Mouse (Mus musculus): ENCODE results near the gene Sh3gl2. TPM values are rescaled to one million over a fixed set of nuclear protein-coding genes. Genes with fewer than 3 reads are reported as not detected.

Sh3gl2 gene
- polyA plus RNA-seq, 1 experiment from 2014 or later, result 0.60 TPM

GRCm38 (mm10) chr4:85432786-85433185 is 227.9 kb downstream of the Sh3gl2 start:
- Histone ChIP-seq H3K27ac (no peak overlapping the region), H3K36me3 (no peaks in the 10 kb centered on the region), H3K9me3 (replicated peaks) (no peaks in the 10 kb centered on the region), H3K4me3 (no peak overlapping the region), H3K4me1 (replicated peaks) (no peaks in the 10 kb centered on the region), H3K4me2 (no peak overlapping the region), H3K27me3 (no peaks in the 10 kb centered on the region), H3K9ac (no peak overlapping the region)
- ATAC-seq (replicated peaks; ENCODE audit: insufficient number of reproducible peaks, insufficient read depth, low FRiP score, low read depth), result no peak
- WGBS, result 77% methylated on average over 4 of the region's 4 CpGs

GRCm38 (mm10) chr4:85434734-85435133 is 229.8 kb downstream of the Sh3gl2 start:
- Histone ChIP-seq H3K36me3 (no peaks in the 10 kb centered on the region), H3K9ac (no peak overlapping the region), H3K27me3 (no peaks in the 10 kb centered on the region), H3K27ac (no peak overlapping the region), H3K4me1 (replicated peaks) (no peaks in the 10 kb centered on the region), H3K4me2 (no peak overlapping the region), H3K9me3 (replicated peaks) (no peaks in the 10 kb centered on the region), H3K4me3 (no peak overlapping the region)
- ATAC-seq (replicated peaks; ENCODE audit: insufficient number of reproducible peaks, insufficient read depth, low FRiP score, low read depth), result no peak
- 31% methylated on average over 8 of the region's 8 CpGs for WGBS

DNA sequence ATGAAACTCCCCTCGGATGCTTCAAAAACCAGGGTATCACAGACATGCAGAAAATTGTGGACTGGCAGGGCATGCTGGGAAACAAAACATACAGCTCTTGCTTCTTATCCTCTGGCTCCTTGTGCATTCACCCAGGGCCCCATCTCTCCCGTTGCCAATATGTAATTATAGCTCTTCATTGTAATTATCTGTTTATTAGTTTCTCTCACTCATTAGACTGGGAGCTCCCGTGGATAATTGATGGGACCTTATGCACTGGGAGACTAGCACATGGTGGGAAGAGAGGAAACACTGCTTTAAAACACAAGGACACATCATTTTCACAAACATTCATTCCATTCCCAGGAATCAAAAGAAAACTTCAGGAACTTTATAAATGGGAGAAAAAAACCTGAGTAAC is 233.9 kb downstream of the Sh3gl2 start:
- Histone ChIP-seq H3K36me3 (no peaks in the 10 kb centered on the region), H3K9ac (no peak overlapping the region), H3K27ac (no peak overlapping the region), H3K9me3 (replicated peaks) (no peaks in the 10 kb centered on the region), H3K27me3 (no peaks in the 10 kb centered on the region), H3K4me3 (no peak overlapping the region), H3K4me1 (replicated peaks) (no peaks in the 10 kb centered on the region), H3K4me2 (no peak overlapping the region)
- no peak for ATAC-seq (replicated peaks; ENCODE audit: insufficient number of reproducible peaks, insufficient read depth, low FRiP score, low read depth)
- WGBS, result 54% methylated on average over 3 of the region's 3 CpGs

- 91% methylated on average over 6 of the region's 6 CpGs for WGBS
- H3K4me2 ChIP-seq, result no peak overlapping the region
- H3K4me3 ChIP-seq, result no peak overlapping the region
- H3K27ac ChIP-seq, result no peak overlapping the region
- no peaks in the 10 kb centered on the region for H3K36me3 ChIP-seq
- H3K9me3 ChIP-seq (replicated peaks), result no peaks in the 10 kb centered on the region
- no peaks in the 10 kb centered on the region for H3K4me1 ChIP-seq (replicated peaks)
- no peak for ATAC-seq (replicated peaks; ENCODE audit: insufficient number of reproducible peaks, insufficient read depth, low FRiP score, low read depth)
- no peaks in the 10 kb centered on the region for H3K27me3 ChIP-seq
- H3K9ac ChIP-seq, result no peak overlapping the region
These were observed 278.7 kb downstream of the Sh3gl2 start for GRCm38 (mm10) chr4:85483586-85483985.

DNA sequence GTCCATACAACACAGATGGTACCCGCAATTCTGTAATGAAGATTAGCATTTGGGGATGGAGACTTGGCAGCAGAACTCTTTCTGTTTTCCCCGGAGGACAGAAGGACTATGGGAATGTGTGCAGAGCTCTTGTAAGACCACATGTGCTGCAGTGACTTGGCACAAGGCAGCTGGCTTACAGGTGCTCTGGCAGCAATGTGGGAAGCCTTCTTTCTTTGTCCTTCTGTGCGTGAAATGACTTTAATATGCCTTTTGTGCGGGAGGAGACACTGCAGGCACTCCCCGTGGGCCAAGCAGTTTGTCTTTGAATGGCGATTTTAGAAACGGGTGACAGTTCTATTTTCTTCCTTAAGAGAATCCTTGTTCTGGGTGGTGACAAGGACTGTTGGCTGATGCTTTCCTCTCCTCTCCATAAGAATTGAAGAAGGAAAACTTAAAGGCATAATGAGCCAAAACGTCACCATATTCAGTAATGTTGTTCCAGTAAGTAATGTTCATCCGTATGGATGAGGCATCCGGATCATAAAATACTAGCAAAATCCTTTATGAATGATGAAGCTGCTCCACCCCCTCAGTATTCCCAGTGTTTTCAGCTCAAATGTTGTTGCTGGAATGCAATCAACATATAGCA is 281.5 kb downstream of the Sh3gl2 start:
- Histone ChIP-seq H3K27me3 (no peaks in the 10 kb centered on the region), H3K4me1 (replicated peaks) (no peaks in the 10 kb centered on the region), H3K4me2 (no peak overlapping the region), H3K27ac (no peak overlapping the region), H3K9ac (no peak overlapping the region), H3K4me3 (no peak overlapping the region), H3K36me3 (no peaks in the 10 kb centered on the region), H3K9me3 (replicated peaks) (no peaks in the 10 kb centered on the region)
- 77% methylated on average over 10 of the region's 10 CpGs for WGBS
- no peak for ATAC-seq (replicated peaks; ENCODE audit: insufficient number of reproducible peaks, insufficient read depth, low FRiP score, low read depth)

DNA sequence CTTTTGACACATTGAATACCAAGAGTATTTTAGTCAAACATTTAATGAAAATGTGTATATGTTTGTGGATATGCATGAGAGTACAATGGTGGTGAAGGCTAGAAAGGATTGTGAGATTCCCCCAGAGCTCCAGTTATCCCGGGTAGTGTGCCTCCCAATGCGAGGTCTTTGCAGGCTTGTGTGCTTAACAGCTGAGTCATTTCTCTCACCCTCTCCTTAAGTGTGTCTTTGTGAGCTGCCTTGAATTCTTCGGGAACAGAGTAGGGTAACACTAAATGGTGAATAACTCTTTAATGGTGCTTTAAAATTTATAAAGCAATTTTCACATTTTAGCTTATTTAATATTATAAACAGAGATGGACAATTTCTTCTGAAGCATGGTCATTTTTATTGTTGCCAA is 300.8 kb downstream of the Sh3gl2 start:
- ATAC-seq (replicated peaks; ENCODE audit: insufficient number of reproducible peaks, insufficient read depth, low FRiP score, low read depth), result no peak

DNA sequence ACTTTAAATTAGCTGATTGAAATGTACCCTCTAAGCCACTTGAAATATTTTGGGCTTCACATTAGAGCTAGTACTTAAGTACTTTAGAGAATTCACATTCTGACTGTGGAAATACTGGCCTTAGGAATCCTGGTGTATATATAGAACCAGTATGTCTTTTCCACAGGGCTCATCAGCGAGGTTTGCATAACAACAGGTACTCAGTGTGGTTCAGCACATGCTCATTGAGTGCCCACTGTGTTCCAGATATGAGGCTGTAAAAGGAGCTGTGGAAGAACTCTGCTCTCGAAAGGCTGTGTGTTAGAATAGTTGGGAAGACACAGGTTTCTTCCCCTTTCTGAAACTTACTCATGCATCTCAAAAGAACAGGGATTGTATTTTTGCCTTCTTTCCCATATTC is 302.1 kb downstream of the Sh3gl2 start:
- Histone ChIP-seq H3K4me3 (no peak overlapping the region), H3K27me3 (no peaks in the 10 kb centered on the region), H3K27ac (no peak overlapping the region), H3K36me3 (no peaks in the 10 kb centered on the region), H3K9me3 (replicated peaks) (no peaks in the 10 kb centered on the region), H3K4me2 (no peak overlapping the region), H3K9ac (no peak overlapping the region), H3K4me1 (replicated peaks) (no peaks in the 10 kb centered on the region)
- ATAC-seq (replicated peaks; ENCODE audit: insufficient number of reproducible peaks, insufficient read depth, low FRiP score, low read depth), result no peak
- 56% methylated on average over 2 of the region's 2 CpGs for WGBS

More for the DNA sequence above, 300.8 kb downstream of the Sh3gl2 start:
- Histone ChIP-seq H3K4me1 (replicated peaks) (no peaks in the 10 kb centered on the region), H3K9me3 (replicated peaks) (no peaks in the 10 kb centered on the region), H3K9ac (no peak overlapping the region), H3K4me2 (no peak overlapping the region), H3K27me3 (no peaks in the 10 kb centered on the region), H3K4me3 (no peak overlapping the region), H3K27ac (no peak overlapping the region), H3K36me3 (no peaks in the 10 kb centered on the region)
- WGBS, result 59% methylated on average over 3 of the region's 3 CpGs

DNA sequence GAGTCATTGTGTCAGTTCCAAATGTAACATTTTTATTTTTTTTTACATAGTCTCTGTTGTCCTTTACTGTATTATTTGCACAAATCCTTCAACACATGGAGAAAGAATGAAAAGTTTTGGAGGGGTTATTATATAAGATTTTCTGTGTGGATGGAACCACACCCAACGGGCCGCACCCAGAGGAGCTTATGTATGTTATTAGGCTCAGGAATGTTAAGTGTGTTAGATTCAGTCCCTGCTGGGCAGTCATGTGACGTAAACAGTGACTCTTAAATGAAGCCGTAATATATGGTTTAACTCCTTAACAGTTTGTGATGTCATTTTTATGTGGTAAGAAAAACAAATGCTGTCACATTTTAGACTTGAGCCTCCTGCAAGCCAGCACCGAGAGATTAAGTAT is 302.6 kb downstream of the Sh3gl2 start:
- WGBS, result 39% methylated on average over 5 of the region's 5 CpGs
- H3K9me3 ChIP-seq (replicated peaks), result no peaks in the 10 kb centered on the region
- H3K4me2 ChIP-seq, result no peak overlapping the region
- peaks cover 3% of the 10 kb centered on the region for H3K27me3 ChIP-seq
- ATAC-seq (replicated peaks; ENCODE audit: insufficient number of reproducible peaks, insufficient read depth, low FRiP score, low read depth), result no peak
- H3K9ac ChIP-seq, result no peak overlapping the region
- H3K27ac ChIP-seq, result no peak overlapping the region
- H3K4me3 ChIP-seq, result no peak overlapping the region
- H3K4me1 ChIP-seq (replicated peaks), result no peaks in the 10 kb centered on the region
- H3K36me3 ChIP-seq, result no peaks in the 10 kb centered on the region

DNA sequence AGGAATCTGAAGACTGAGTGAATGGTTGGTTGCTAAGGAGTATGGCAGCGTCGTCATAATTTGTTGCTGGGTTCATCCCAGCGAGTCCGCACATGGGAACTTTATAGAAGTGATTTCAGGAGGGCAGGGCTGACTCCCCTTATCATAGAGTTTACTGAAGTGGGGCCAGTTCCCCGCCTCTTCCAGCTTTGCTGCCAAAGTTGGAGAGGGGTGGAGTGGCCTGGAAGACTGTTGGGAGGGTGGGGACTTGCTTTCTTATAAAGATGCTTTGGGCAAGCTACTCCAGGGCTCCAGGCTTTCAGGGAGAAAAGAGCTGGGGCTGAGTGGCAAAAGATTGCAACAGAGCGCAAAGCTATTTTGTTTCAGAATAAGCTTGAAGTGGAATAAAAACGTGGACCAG is 308.4 kb downstream of the Sh3gl2 start:
- Histone ChIP-seq H3K27me3 (peaks cover 32% of the 10 kb centered on the region), H3K27ac (no peak overlapping the region)

GRCm38 (mm10) chr4:85513792-85514191 is 308.9 kb downstream of the Sh3gl2 start, which contains the start of gene Adamtsl1:
Adamtsl1 (plus strand) TSS chr4:85514172.
- H3K4me1 ChIP-seq (replicated peaks), result peaks cover 20% of the 10 kb centered on the region
- no peak within 1 kb of the TSS for H3K27ac ChIP-seq
- H3K36me3 ChIP-seq, result no peaks in the 10 kb centered on the region
- peaks cover 32% of the 10 kb centered on the region for H3K27me3 ChIP-seq
- ATAC-seq (replicated peaks; ENCODE audit: insufficient number of reproducible peaks, insufficient read depth, low FRiP score, low read depth), result no peak
- no peaks in the 10 kb centered on the region for H3K9me3 ChIP-seq (replicated peaks)
- peak within 1 kb of the TSS; percentile 50 for H3K4me3 ChIP-seq
- peak within 1 kb of the TSS; percentile 93 for H3K4me2 ChIP-seq
- H3K9ac ChIP-seq, result peak within 1 kb of the TSS; percentile 22
- 2% methylated on average over 9 of the region's 9 CpGs for WGBS

More for the DNA sequence above, 308.4 kb downstream of the Sh3gl2 start:
- Histone ChIP-seq H3K4me2 (peak overlapping the region; percentile 93), H3K9ac (no peak overlapping the region), H3K4me1 (replicated peaks) (peaks cover 20% of the 10 kb centered on the region), H3K4me3 (peak overlapping the region; percentile 50; the same call in 1 of the 2 replicates), H3K9me3 (replicated peaks) (no peaks in the 10 kb centered on the region), H3K36me3 (no peaks in the 10 kb centered on the region)
- WGBS, result 20% methylated on average over 7 of the region's 7 CpGs
- ATAC-seq (replicated peaks; ENCODE audit: insufficient number of reproducible peaks, insufficient read depth, low FRiP score, low read depth), result peak; percentile 81

GRCm38 (mm10) chr4:85514205-85514681 is 309.3 kb downstream of the Sh3gl2 start:
- H3K4me3 ChIP-seq, result peak overlapping the region; percentile 50
- no peak overlapping the region for H3K27ac ChIP-seq
- H3K4me2 ChIP-seq, result peak overlapping the region; percentile 93
- H3K4me1 ChIP-seq (replicated peaks), result peaks cover 20% of the 10 kb centered on the region
- no peaks in the 10 kb centered on the region for H3K9me3 ChIP-seq (replicated peaks)
- no peaks in the 10 kb centered on the region for H3K36me3 ChIP-seq
- WGBS, result under 1% methylated on average over 33 of the region's 33 CpGs
- H3K27me3 ChIP-seq, result peaks cover 32% of the 10 kb centered on the region
- peak overlapping the region; percentile 22 for H3K9ac ChIP-seq
- ATAC-seq (replicated peaks; ENCODE audit: insufficient number of reproducible peaks, insufficient read depth, low FRiP score, low read depth), result peak; percentile 74

- no peak overlapping the region for H3K4me3 ChIP-seq
- no peaks in the 10 kb centered on the region for H3K4me1 ChIP-seq (replicated peaks)
- no peak overlapping the region for H3K9ac ChIP-seq
- no peaks in the 10 kb centered on the region for H3K27me3 ChIP-seq
- no peaks in the 10 kb centered on the region for H3K36me3 ChIP-seq
- no peak for ATAC-seq (replicated peaks; ENCODE audit: insufficient number of reproducible peaks, insufficient read depth, low FRiP score, low read depth)
- no peak overlapping the region for H3K27ac ChIP-seq
- WGBS, result 81% methylated on average over 7 of the region's 7 CpGs
- no peaks in the 10 kb centered on the region for H3K9me3 ChIP-seq (replicated peaks)
- H3K4me2 ChIP-seq, result no peak overlapping the region
These were observed 322.1 kb downstream of the Sh3gl2 start for GRCm38 (mm10) chr4:85526966-85527566.
